Mouse (Mus musculus): ENCODE data around the gene Zscan26. TPM values are rescaled to one million over a fixed set of nuclear protein-coding genes. Genes with fewer than 3 reads are reported as not detected.
A peak's percentile ranks its signal among the peaks of the same experiment; 100 is the strongest.

Zscan26 gene
- polyA plus RNA-seq, 1 experiment = 3.1 TPM

- Histone ChIP-seq H3K4me3 (ENCODE audit: low read depth, low read length) (peak overlapping the region; percentile 67), H3K4me1 (ENCODE audit: control insufficient read depth, insufficient read depth, insufficient read length, low read length) (no peaks in the 10 kb centered on the region; the same call in 1 of the 2 replicates), H3K27ac (ENCODE audit: insufficient read depth, low read depth, low read length) (peak overlapping the region; percentile 18; the same call in 1 of the 2 replicates), H3K36me3 (ENCODE audit: control insufficient read depth, insufficient read depth, low read length) (no peaks in the 10 kb centered on the region), H3K27me3 (ENCODE audit: control insufficient read depth, insufficient read depth, low read length) (no peaks in the 10 kb centered on the region)
- TF ChIP-seq POLR2A (IDR thresholded peaks at IDR 0.05; ENCODE audit: low read depth, low read length) = no peak
- TF ChIP-seq CTCF (IDR thresholded peaks at IDR 0.05; ENCODE audit: extremely low read depth, insufficient read length, insufficient replicate concordance, low read depth, low read length) = no peak
- 59% methylated on average over 11 of the region's 11 CpGs for WGBS
These were observed 44.6 kb downstream of the Zscan26 start for GRCm38 (mm10) chr13:21408805-21409459.

GRCm38 (mm10) chr13:21407969-21408804, 45.3 kb downstream of the Zscan26 start:
- no peaks in the 10 kb centered on the region for H3K36me3 ChIP-seq (ENCODE audit: control insufficient read depth, insufficient read depth, low read length)
- H3K27ac ChIP-seq (ENCODE audit: insufficient read depth, low read depth, low read length) = peak overlapping the region; percentile 47
- TF ChIP-seq CTCF (IDR thresholded peaks at IDR 0.05; ENCODE audit: extremely low read depth, insufficient read length, insufficient replicate concordance, low read depth, low read length) (no peak), POLR2A (IDR thresholded peaks at IDR 0.05; ENCODE audit: low read depth, low read length) (no peak)
- H3K27me3 ChIP-seq (ENCODE audit: control insufficient read depth, insufficient read depth, low read length) = no peaks in the 10 kb centered on the region
- 2% methylated on average over 27 of the region's 27 CpGs for WGBS
- no peaks in the 10 kb centered on the region; the same call in 1 of the 2 replicates for H3K4me1 ChIP-seq (ENCODE audit: control insufficient read depth, insufficient read depth, insufficient read length, low read length)
- H3K4me3 ChIP-seq (ENCODE audit: low read depth, low read length) = peak overlapping the region; percentile 67

- Histone ChIP-seq H3K27me3 (ENCODE audit: control insufficient read depth, insufficient read depth, low read length) (no peaks in the 10 kb centered on the region), H3K4me1 (ENCODE audit: control insufficient read depth, insufficient read depth, insufficient read length, low read length) (peaks cover 2% of the 10 kb centered on the region), H3K27ac (ENCODE audit: insufficient read depth, low read depth, low read length) (no peak overlapping the region), H3K36me3 (ENCODE audit: control insufficient read depth, insufficient read depth, low read length) (no peaks in the 10 kb centered on the region), H3K4me3 (ENCODE audit: low read depth, low read length) (no peak overlapping the region)
- TF ChIP-seq CTCF (IDR thresholded peaks at IDR 0.05; ENCODE audit: extremely low read depth, insufficient read length, insufficient replicate concordance, low read depth, low read length) = no peak
- TF ChIP-seq POLR2A (IDR thresholded peaks at IDR 0.05; ENCODE audit: low read depth, low read length) = no peak
- WGBS = 77% methylated on average over 11 of the region's 11 CpGs
These were observed 46.2 kb downstream of the Zscan26 start for GRCm38 (mm10) chr13:21407341-21407740.

GRCm38 (mm10) chr13:21402848-21403247, 50.7 kb downstream of the Zscan26 start:
- WGBS = 0% methylated on average over 2 of the region's 2 CpGs
- Histone ChIP-seq H3K27me3 (ENCODE audit: control insufficient read depth, insufficient read depth, low read length) (no peaks in the 10 kb centered on the region), H3K36me3 (ENCODE audit: control insufficient read depth, insufficient read depth, low read length) (peaks cover 8% of the 10 kb centered on the region), H3K27ac (ENCODE audit: insufficient read depth, low read depth, low read length) (no peak overlapping the region), H3K4me3 (ENCODE audit: low read depth, low read length) (peak overlapping the region; percentile 97), H3K4me1 (ENCODE audit: control insufficient read depth, insufficient read depth, insufficient read length, low read length) (peaks cover 5% of the 10 kb centered on the region)
- no peak for TF ChIP-seq POLR2A (IDR thresholded peaks at IDR 0.05; ENCODE audit: low read depth, low read length)
- TF ChIP-seq CTCF (IDR thresholded peaks at IDR 0.05; ENCODE audit: extremely low read depth, insufficient read length, insufficient replicate concordance, low read depth, low read length) = no peak

GRCm38 (mm10) chr13:21402287-21402846, 51.2 kb downstream of the Zscan26 start, which contains the start of gene Zkscan3:
Gene Zkscan3, minus strand, starts transcription at chr13:21402755.
- H3K36me3 ChIP-seq (ENCODE audit: control insufficient read depth, insufficient read depth, low read length) = peaks cover 8% of the 10 kb centered on the region
- under 1% methylated on average over 35 of the region's 35 CpGs for WGBS
- TF ChIP-seq POLR2A (IDR thresholded peaks at IDR 0.05; ENCODE audit: low read depth, low read length) (peak; percentile 64), CTCF (IDR thresholded peaks at IDR 0.05; ENCODE audit: extremely low read depth, insufficient read length, insufficient replicate concordance, low read depth, low read length) (no peak)
- H3K27ac ChIP-seq (ENCODE audit: insufficient read depth, low read depth, low read length) = peak within 1 kb of the TSS; percentile 15; the same call in 1 of the 2 replicates
- H3K4me1 ChIP-seq (ENCODE audit: control insufficient read depth, insufficient read depth, insufficient read length, low read length) = peaks cover 5% of the 10 kb centered on the region
- peak within 1 kb of the TSS; percentile 97 for H3K4me3 ChIP-seq (ENCODE audit: low read depth, low read length)
- no peaks in the 10 kb centered on the region for H3K27me3 ChIP-seq (ENCODE audit: control insufficient read depth, insufficient read depth, low read length)

GRCm38 (mm10) chr13:21401636-21402286, 51.8 kb downstream of the Zscan26 start:
- TF ChIP-seq CTCF (IDR thresholded peaks at IDR 0.05; ENCODE audit: extremely low read depth, insufficient read length, insufficient replicate concordance, low read depth, low read length) (no peak), POLR2A (IDR thresholded peaks at IDR 0.05; ENCODE audit: low read depth, low read length) (no peak)
- H3K4me3 ChIP-seq (ENCODE audit: low read depth, low read length) = peak overlapping the region; percentile 97
- H3K4me1 ChIP-seq (ENCODE audit: control insufficient read depth, insufficient read depth, insufficient read length, low read length) = peaks cover 5% of the 10 kb centered on the region
- WGBS = 9% methylated on average over 12 of the region's 12 CpGs
- H3K36me3 ChIP-seq (ENCODE audit: control insufficient read depth, insufficient read depth, low read length) = peaks cover 8% of the 10 kb centered on the region
- H3K27ac ChIP-seq (ENCODE audit: insufficient read depth, low read depth, low read length) = peak overlapping the region; percentile 15; the same call in 1 of the 2 replicates
- no peaks in the 10 kb centered on the region for H3K27me3 ChIP-seq (ENCODE audit: control insufficient read depth, insufficient read depth, low read length)

Measured in small intestine, adult 2 months (tissue).